Mouse (Mus musculus) midbrain, embryonic 15.5 days (tissue): ENCODE results near the gene Gtf2a1l. TPM values are rescaled to one million over a fixed set of nuclear protein-coding genes. Genes with fewer than 3 reads are reported as not detected.
A peak's percentile ranks its signal among the peaks of the same experiment; 100 is the strongest.

Experiments used
- ATAC-seq: fragments of 200-750 bp; cut with Nextera tagmentation; replicated peaks from 2 replicates; pipeline ENCODE4 v1.8.0; 2017; ENCODE audit warnings: moderate TSS enrichment
- H3K27ac ChIP-seq: fragments of 300-500 bp; sonication (generic); 2 replicates; pipeline ENCODE4 v1.5.1; 2015; ENCODE audit warnings: mild to moderate bottlenecking, inconsistent platforms
- H3K27me3 ChIP-seq: fragments of 300-500 bp; sonication (generic); replicated peaks from 2 replicates; pipeline ENCODE4 v1.6.1; 2015; ENCODE audit warnings: inconsistent platforms
- H3K36me3 ChIP-seq: fragments of 300-500 bp; sonication (generic); replicated peaks from 2 replicates; pipeline ENCODE4 v1.6.1; 2015; ENCODE audit warnings: inconsistent platforms
- H3K4me1 ChIP-seq: fragments of 300-500 bp; sonication (generic); 2 replicates; pipeline ENCODE4 v1.6.1; 2015; ENCODE audit warnings: inconsistent platforms
- H3K4me2 ChIP-seq: fragments of 300-500 bp; sonication (generic); 2 replicates; pipeline ENCODE4 v1.6.1; 2015; ENCODE audit warnings: inconsistent platforms, mild to moderate bottlenecking, moderate library complexity
- H3K4me3 ChIP-seq: fragments of 300-500 bp; sonication (generic); 2 replicates; pipeline ENCODE4 v1.5.1; 2015; ENCODE audit warnings: mild to moderate bottlenecking, inconsistent platforms
- H3K9ac ChIP-seq: fragments of 300-500 bp; sonication (generic); 2 replicates; pipeline ENCODE4 v1.6.1; 2015; ENCODE audit warnings: mild to moderate bottlenecking, inconsistent platforms
- H3K9me3 ChIP-seq: fragments of 300-500 bp; sonication (generic); 2 replicates; pipeline ENCODE4 v1.6.1; 2016; ENCODE audit warnings: inconsistent platforms
- WGBS: fragments of 180-500 bp; shearing (Covaris S2); methylation state at CpG from one replicate; pipeline ENCODE4 v1.1.7; 2015; ENCODE audit warnings: mixed read lengths; 5-methylcytosine and 5-hydroxymethylcytosine counted together
- polyA plus RNA-seq: library from polyadenylated mRNA; unstranded; fragments of >200 nt; fragmentation: Nextera tagmentation; extraction: Ambion mirVana; gene quantifications from 2 replicates; pipeline ENCODE4 v1.2.1, GENCODE M21; 2015

Gene Gtf2a1l
- polyA plus RNA-seq, result 0.10 and 0.29 TPM in 2 replicates

DNA sequence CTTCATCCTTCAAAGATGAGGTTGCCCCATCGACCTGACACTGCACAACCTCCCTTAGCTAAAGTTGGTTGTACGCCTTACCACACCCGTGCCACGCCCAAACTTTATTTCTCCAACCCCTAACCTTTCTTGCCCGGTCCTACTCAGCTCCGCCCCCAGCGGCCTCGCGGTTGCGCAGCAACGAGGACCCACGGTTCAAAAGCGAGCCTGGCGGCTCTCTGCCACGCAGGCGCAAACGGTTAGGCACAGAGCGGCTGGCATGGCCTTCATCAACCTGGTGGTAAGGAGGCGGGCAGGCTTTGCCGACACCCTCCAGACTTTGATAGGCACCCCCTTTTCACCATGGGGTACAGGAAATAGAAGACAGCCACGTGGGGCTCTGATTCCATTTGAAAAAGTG is at the start of gene Gtf2a1l:
Gtf2a1l (plus strand) TSS at position 209 of the 400 bp plus-strand sequence.
- 35% methylated on average over 21 of the region's 21 CpGs for WGBS
- peak; percentile 57 for ATAC-seq
- Histone ChIP-seq H3K9me3 (no peaks in the 10 kb centered on the region), H3K4me3 (no peak within 1 kb of the TSS), H3K4me2 (peak within 1 kb of the TSS; percentile 36), H3K27ac (no peak within 1 kb of the TSS), H3K36me3 (no peaks in the 10 kb centered on the region), H3K9ac (no peak within 1 kb of the TSS), H3K27me3 (no peaks in the 10 kb centered on the region), H3K4me1 (peaks cover 8% of the 10 kb centered on the region; the same call in 1 of the 2 replicates)

- Histone ChIP-seq H3K27me3 (no peaks in the 10 kb centered on the region), H3K4me1 (no peaks in the 10 kb centered on the region), H3K4me2 (no peak overlapping the region), H3K27ac (no peak overlapping the region), H3K9me3 (no peaks in the 10 kb centered on the region), H3K9ac (no peak overlapping the region), H3K4me3 (no peak overlapping the region), H3K36me3 (no peaks in the 10 kb centered on the region)
- WGBS, result 88% methylated on average over 4 of the region's 4 CpGs
- ATAC-seq, result no peak
These were observed 47.5 kb upstream of the Gtf2a1l start for GRCm38 (mm10) chr17:88620935-88621334.

GRCm38 (mm10) chr17:88621374-88621773 is 47.1 kb upstream of the Gtf2a1l start:
- ATAC-seq, result no peak
- no peaks in the 10 kb centered on the region for H3K9me3 ChIP-seq
- H3K9ac ChIP-seq, result no peak overlapping the region
- no peaks in the 10 kb centered on the region for H3K4me1 ChIP-seq
- WGBS, result 82% methylated on average over 3 of the region's 3 CpGs
- no peaks in the 10 kb centered on the region for H3K27me3 ChIP-seq
- H3K27ac ChIP-seq, result no peak overlapping the region
- H3K4me3 ChIP-seq, result no peak overlapping the region
- H3K36me3 ChIP-seq, result no peaks in the 10 kb centered on the region
- no peak overlapping the region for H3K4me2 ChIP-seq

DNA sequence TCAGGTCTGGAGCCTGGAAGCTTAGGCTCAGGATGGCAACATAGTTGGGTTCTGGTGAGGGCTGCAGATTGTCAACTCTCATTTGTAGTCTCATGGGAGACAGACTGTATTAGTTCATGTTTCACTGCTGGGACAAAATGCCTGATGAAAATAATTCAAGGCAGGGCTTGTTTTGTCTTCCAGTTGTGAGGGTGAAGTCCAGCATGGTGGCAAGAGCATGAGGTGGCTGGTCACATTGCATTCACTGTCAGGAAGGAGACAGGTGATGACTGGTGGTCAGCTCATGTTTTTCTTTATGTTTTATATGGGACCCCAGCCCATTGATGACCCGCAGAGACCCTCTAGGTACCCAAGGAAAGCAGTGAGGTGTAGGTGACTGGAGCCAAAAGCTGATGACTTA is 45.7 kb upstream of the Gtf2a1l start:
- Histone ChIP-seq H3K9ac (no peak overlapping the region), H3K27me3 (no peaks in the 10 kb centered on the region), H3K4me2 (no peak overlapping the region), H3K4me3 (no peak overlapping the region), H3K36me3 (no peaks in the 10 kb centered on the region), H3K9me3 (no peaks in the 10 kb centered on the region), H3K27ac (no peak overlapping the region), H3K4me1 (no peaks in the 10 kb centered on the region)
- 83% methylated on average over 1 of the region's 1 CpGs for WGBS
- ATAC-seq, result no peak

GRCm38 (mm10) chr17:88624386-88624785 is 44.1 kb upstream of the Gtf2a1l start:
- no peak overlapping the region for H3K27ac ChIP-seq
- H3K4me2 ChIP-seq, result no peak overlapping the region
- no peak overlapping the region for H3K4me3 ChIP-seq
- H3K9me3 ChIP-seq, result no peaks in the 10 kb centered on the region
- WGBS, result 94% methylated on average over 4 of the region's 4 CpGs
- ATAC-seq, result no peak
- no peaks in the 10 kb centered on the region for H3K27me3 ChIP-seq
- H3K36me3 ChIP-seq, result no peaks in the 10 kb centered on the region
- H3K9ac ChIP-seq, result no peak overlapping the region
- no peaks in the 10 kb centered on the region for H3K4me1 ChIP-seq

GRCm38 (mm10) chr17:88625350-88625749 is 43.1 kb upstream of the Gtf2a1l start:
- Histone ChIP-seq H3K4me3 (no peak overlapping the region), H3K36me3 (no peaks in the 10 kb centered on the region), H3K27ac (no peak overlapping the region), H3K9me3 (no peaks in the 10 kb centered on the region), H3K4me1 (peaks cover 2% of the 10 kb centered on the region; the same call in 1 of the 2 replicates), H3K4me2 (no peak overlapping the region), H3K27me3 (no peaks in the 10 kb centered on the region), H3K9ac (no peak overlapping the region)
- 95% methylated on average over 13 of the region's 13 CpGs for WGBS
- no peak for ATAC-seq

- Histone ChIP-seq H3K36me3 (no peaks in the 10 kb centered on the region), H3K27ac (0 out of 2 replicates have a peak overlapping the region, but pooled peaks have one; percentile 34), H3K9ac (no peak overlapping the region), H3K9me3 (no peaks in the 10 kb centered on the region), H3K4me2 (no peak overlapping the region), H3K4me1 (peaks cover 2% of the 10 kb centered on the region; the same call in 1 of the 2 replicates), H3K4me3 (no peak overlapping the region), H3K27me3 (no peaks in the 10 kb centered on the region)
- ATAC-seq, result no peak
- 77% methylated on average over 7 of the region's 7 CpGs for WGBS
These were observed 42.5 kb upstream of the Gtf2a1l start for GRCm38 (mm10) chr17:88625931-88626330.

DNA sequence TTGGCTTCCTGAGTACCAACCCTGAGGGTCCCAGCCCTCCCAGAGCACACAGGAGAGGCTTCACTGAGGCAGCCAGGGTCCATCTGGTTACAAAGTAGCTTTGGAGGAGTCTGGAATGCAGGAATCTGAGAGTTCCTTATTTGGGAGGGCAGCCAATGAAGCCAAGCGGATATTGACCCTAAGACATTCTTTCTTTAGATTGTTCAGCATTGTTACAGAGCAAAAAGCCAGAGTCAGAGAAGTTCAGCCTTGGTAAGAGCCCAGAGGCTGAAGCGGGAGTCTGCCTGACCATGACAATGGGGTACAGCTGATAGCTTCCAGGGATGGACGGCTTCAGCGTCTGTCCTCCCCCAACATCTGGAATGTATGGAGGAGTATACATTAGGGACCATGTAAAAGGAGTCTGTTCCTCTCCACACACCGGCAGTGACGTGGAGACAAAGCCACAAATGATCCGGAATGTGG is 42.1 kb upstream of the Gtf2a1l start:
- Histone ChIP-seq H3K9me3 (no peaks in the 10 kb centered on the region), H3K36me3 (no peaks in the 10 kb centered on the region), H3K4me2 (no peak overlapping the region), H3K27ac (0 out of 2 replicates have a peak overlapping the region, but pooled peaks have one; percentile 34), H3K4me3 (no peak overlapping the region), H3K4me1 (peaks cover 2% of the 10 kb centered on the region; the same call in 1 of the 2 replicates), H3K27me3 (no peaks in the 10 kb centered on the region), H3K9ac (no peak overlapping the region)
- 49% methylated on average over 7 of the region's 7 CpGs for WGBS
- no peak for ATAC-seq

DNA sequence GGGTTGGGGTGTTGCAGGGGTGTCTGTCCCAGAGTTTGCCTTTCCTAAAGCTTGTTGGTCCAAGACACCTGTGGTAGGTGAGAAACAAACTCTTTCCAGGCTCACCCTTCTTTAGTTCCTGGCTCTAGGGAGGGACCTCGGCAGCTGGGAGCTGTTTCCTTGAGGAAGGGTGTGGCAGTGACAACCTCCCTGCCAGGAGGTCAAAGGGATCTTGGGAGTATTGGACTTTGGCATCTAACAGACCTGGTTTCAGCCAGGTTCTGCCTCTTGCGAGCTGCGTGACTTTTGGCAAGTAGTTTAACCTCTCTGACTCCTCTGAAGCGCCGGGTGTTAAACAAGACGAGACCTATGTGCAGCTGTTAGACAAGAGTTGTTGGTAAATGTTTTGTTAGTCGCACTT is 41.3 kb upstream of the Gtf2a1l start:
- no peak for ATAC-seq
- 81% methylated on average over 7 of the region's 7 CpGs for WGBS
- peaks cover 2% of the 10 kb centered on the region; the same call in 1 of the 2 replicates for H3K4me1 ChIP-seq
- no peak overlapping the region for H3K27ac ChIP-seq
- H3K9me3 ChIP-seq, result no peaks in the 10 kb centered on the region
- H3K27me3 ChIP-seq, result no peaks in the 10 kb centered on the region
- H3K4me2 ChIP-seq, result no peak overlapping the region
- H3K9ac ChIP-seq, result no peak overlapping the region
- no peak overlapping the region for H3K4me3 ChIP-seq
- H3K36me3 ChIP-seq, result no peaks in the 10 kb centered on the region

DNA sequence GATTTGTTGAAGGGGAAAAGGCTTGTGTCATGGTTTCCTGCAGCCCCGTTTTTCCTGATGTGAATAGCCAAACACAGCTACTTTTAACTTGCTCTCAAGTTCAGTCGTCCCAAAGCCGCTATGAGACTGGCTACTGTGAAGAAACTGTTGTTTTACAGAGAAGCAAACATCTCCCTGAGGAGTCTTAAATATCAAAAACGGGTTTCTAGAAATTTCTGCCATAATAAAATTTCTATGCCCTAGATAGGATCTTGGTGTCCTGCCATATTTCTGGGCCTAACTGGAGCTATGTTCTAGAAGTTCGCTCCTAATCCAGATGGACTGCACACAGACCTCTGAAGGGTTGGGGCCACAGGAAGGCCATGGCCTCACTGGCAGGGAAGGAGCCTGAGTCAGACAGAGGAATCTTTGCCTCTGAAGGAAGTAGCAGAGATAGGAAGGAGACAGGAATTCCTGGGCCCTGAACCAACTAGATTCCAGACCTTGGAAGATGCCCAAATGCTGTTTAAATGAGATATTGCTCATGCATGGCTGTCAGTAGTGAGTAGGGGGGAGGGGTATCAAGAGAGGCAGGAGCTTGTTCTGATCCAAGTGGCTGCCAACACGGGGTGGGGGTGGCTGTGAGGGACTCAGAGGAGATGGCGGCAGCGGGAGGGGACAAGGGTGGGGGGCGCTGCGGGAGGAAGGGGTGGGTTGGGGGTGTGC is 39.6 kb upstream of the Gtf2a1l start:
- no peaks in the 10 kb centered on the region for H3K9me3 ChIP-seq
- H3K27ac ChIP-seq, result peak overlapping the region; percentile 63
- peaks cover 2% of the 10 kb centered on the region; the same call in 1 of the 2 replicates for H3K4me1 ChIP-seq
- peak; percentile 60 for ATAC-seq
- H3K36me3 ChIP-seq, result no peaks in the 10 kb centered on the region
- H3K4me3 ChIP-seq, result no peak overlapping the region
- H3K4me2 ChIP-seq, result no peak overlapping the region
- WGBS, result 46% methylated on average over 10 of the region's 10 CpGs
- no peak overlapping the region for H3K9ac ChIP-seq
- no peaks in the 10 kb centered on the region for H3K27me3 ChIP-seq

DNA sequence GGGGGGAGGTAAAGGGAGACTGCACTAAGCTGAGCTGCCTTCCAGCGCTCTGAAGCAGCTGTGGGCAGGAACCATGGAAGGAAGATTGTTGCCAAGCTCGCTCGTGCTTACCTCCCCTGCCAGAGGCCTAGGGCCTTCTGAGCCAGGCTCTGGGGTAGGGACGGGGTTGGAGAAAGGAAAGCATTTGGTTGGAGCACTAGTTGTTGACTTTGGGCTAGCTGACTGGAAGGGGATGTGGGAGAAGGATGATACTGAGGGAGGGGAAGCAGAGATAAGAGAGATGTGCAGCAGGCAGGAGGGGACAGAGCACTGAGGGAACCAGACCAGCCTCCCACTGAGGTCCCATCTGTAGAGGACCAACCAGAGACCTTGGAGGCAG is 39.1 kb upstream of the Gtf2a1l start:
- 15% methylated on average over 4 of the region's 4 CpGs for WGBS
- H3K9ac ChIP-seq, result no peak overlapping the region
- no peaks in the 10 kb centered on the region for H3K9me3 ChIP-seq
- H3K27me3 ChIP-seq, result no peaks in the 10 kb centered on the region
- H3K27ac ChIP-seq, result peak overlapping the region; percentile 63
- H3K4me3 ChIP-seq, result no peak overlapping the region
- H3K36me3 ChIP-seq, result no peaks in the 10 kb centered on the region
- ATAC-seq, result peak; percentile 70
- no peak overlapping the region for H3K4me2 ChIP-seq
- peaks cover 2% of the 10 kb centered on the region; the same call in 1 of the 2 replicates for H3K4me1 ChIP-seq

GRCm38 (mm10) chr17:88629931-88630553 is 38.4 kb upstream of the Gtf2a1l start:
- peak; percentile 80 for ATAC-seq
- WGBS, result 15% methylated on average over 11 of the region's 11 CpGs
- Histone ChIP-seq H3K4me2 (no peak overlapping the region), H3K27ac (peak overlapping the region; percentile 63), H3K9me3 (no peaks in the 10 kb centered on the region), H3K36me3 (no peaks in the 10 kb centered on the region), H3K27me3 (no peaks in the 10 kb centered on the region), H3K9ac (no peak overlapping the region), H3K4me1 (peaks cover 2% of the 10 kb centered on the region; the same call in 1 of the 2 replicates), H3K4me3 (no peak overlapping the region)
